Mouse (Mus musculus) small intestine, adult 2 months (tissue): ENCODE results near the gene Zcchc9.

Experiments used
- CTCF ChIP-seq: fragments of 200-500 bp; IDR thresholded peaks from 2 replicates; pipeline ENCODE4 v1.5.1; 2012; ENCODE audit warnings: low read depth, mild to moderate bottlenecking, control low read depth, inconsistent platforms, low read length, moderate library complexity, mixed read lengths; ENCODE audit not compliant: insufficient replicate concordance, insufficient read length; ENCODE audit errors: extremely low read depth
- POLR2A ChIP-seq: fragments of 200-500 bp; IDR thresholded peaks from 2 replicates; pipeline ENCODE4 v1.6.1; 2012; ENCODE audit warnings: low read depth, mild to moderate bottlenecking, control low read depth, inconsistent platforms, low read length, moderate library complexity

- TF ChIP-seq CTCF, result no peak
- TF ChIP-seq POLR2A, result no peak
Measured at GRCm38 (mm10) chr13:91778092-91778491, 29.4 kb downstream of the Zcchc9 start.
